Mouse (Mus musculus) embryonic facial prominence, embryonic 13.5 days (tissue): ENCODE data around the gene Scn1b. TPM values are rescaled to one million over a fixed set of nuclear protein-coding genes. Genes with fewer than 3 reads are reported as not detected.
A peak's percentile ranks its signal among the peaks of the same experiment; 100 is the strongest.

Experiments used
- ATAC-seq: fragments of 200-750 bp; cut with Nextera tagmentation; 2 replicates; pipeline ENCODE4 v1.8.0; 2017; ENCODE audit warnings: low read depth; ENCODE audit not compliant: insufficient number of reproducible peaks, insufficient read depth, low FRiP score, low TSS enrichment
- H3K27ac ChIP-seq: fragments of 300-500 bp; sonication (generic); 2 replicates; pipeline ENCODE4 v1.5.1; 2015; ENCODE audit warnings: moderate library complexity, mild to moderate bottlenecking, inconsistent platforms
- H3K27me3 ChIP-seq: fragments of 300-500 bp; sonication (generic); 2 replicates; pipeline ENCODE4 v1.6.1; 2015; ENCODE audit warnings: mild to moderate bottlenecking, inconsistent platforms
- H3K36me3 ChIP-seq: fragments of 300-500 bp; sonication (generic); 2 replicates; pipeline ENCODE4 v1.6.1; 2015; ENCODE audit warnings: mild to moderate bottlenecking, inconsistent platforms
- H3K4me1 ChIP-seq: fragments of 300-500 bp; sonication (generic); 2 replicates; pipeline ENCODE4 v1.6.1; 2015; ENCODE audit warnings: inconsistent platforms
- H3K4me2 ChIP-seq: fragments of 300-500 bp; sonication (generic); 2 replicates; pipeline ENCODE4 v1.6.1; 2015; ENCODE audit warnings: moderate library complexity, mild to moderate bottlenecking, inconsistent platforms
- H3K4me3 ChIP-seq: fragments of 300-500 bp; sonication (generic); 2 replicates; pipeline ENCODE4 v1.5.1; 2015; ENCODE audit warnings: mild to moderate bottlenecking, inconsistent platforms
- H3K9ac ChIP-seq: fragments of 300-500 bp; sonication (generic); 2 replicates; pipeline ENCODE4 v1.6.1; 2015; ENCODE audit warnings: mild to moderate bottlenecking, inconsistent platforms
- H3K9me3 ChIP-seq: fragments of 300-500 bp; sonication (generic); 2 replicates; pipeline ENCODE4 v1.6.1; 2016; ENCODE audit warnings: inconsistent platforms
- WGBS: fragments of 180-500 bp; shearing (Covaris S2); methylation state at CpG from one replicate; pipeline ENCODE4 v1.1.7; 2015; ENCODE audit warnings: mixed read lengths; 5-methylcytosine and 5-hydroxymethylcytosine counted together
- polyA plus RNA-seq: library from polyadenylated mRNA; unstranded; fragments of >200 nt; fragmentation: Nextera tagmentation; extraction: Ambion mirVana; gene quantifications from 2 replicates; pipeline ENCODE4 v1.2.1, GENCODE M21; 2015

Scn1b gene
- polyA plus RNA-seq, 1 experiment from 2014 or later, result 4.8 TPM

DNA sequence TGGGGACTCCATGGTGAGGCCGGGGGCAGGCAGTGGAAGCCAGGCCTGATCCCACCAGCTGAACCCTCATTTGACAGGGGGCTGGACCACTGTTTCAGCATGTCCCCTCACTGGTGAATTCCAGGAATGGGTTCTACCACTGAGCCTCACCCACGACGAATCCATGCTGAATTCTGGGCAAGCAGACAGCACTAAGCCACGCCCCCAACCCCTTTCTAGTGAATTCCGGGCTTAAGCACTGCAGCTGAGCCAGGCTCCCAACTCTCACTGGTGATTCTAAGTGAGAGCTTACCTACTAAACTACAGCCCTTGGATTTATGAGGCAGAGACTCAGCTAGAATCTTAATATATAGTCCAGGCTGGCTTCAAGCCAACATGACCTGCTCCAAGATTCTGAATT is 59.0 kb downstream of the Scn1b start:
- no peak overlapping the region for H3K9ac ChIP-seq
- 0 out of 2 replicates have a peak overlapping the region, but pooled peaks have one; percentile 44 for H3K27ac ChIP-seq
- no peaks in the 10 kb centered on the region for H3K27me3 ChIP-seq
- H3K4me1 ChIP-seq, result peaks cover 24% of the 10 kb centered on the region
- H3K9me3 ChIP-seq, result no peaks in the 10 kb centered on the region
- no peak overlapping the region for H3K4me3 ChIP-seq
- no peak overlapping the region for H3K4me2 ChIP-seq
- ATAC-seq, result peak; percentile 33; the same call in 1 of the 2 replicates
- no peaks in the 10 kb centered on the region for H3K36me3 ChIP-seq
- 29% methylated on average over 5 of the region's 5 CpGs for WGBS

Other genes starting within 250 kb of the Scn1b start
- gene Cd22, start 246.7 kb downstream of the Scn1b start, polyA plus RNA-seq, result 0.18 TPM in 1 of 2 replicates, not detected in the other
- 0.34 and 0.49 TPM in 2 replicates for gene Mag, start 212.1 kb downstream of the Scn1b start, polyA plus RNA-seq
- 1.0 and 1.4 TPM in 2 replicates for gene Hamp2, start 202.3 kb downstream of the Scn1b start, polyA plus RNA-seq
- not detected in 2 replicates for gene Hamp, start 183.0 kb downstream of the Scn1b start, polyA plus RNA-seq
- 21.9 and 25.0 TPM in 2 replicates for gene Usf2, start 170.2 kb downstream of the Scn1b start, polyA plus RNA-seq
- 26.1 and 29.3 TPM in 2 replicates for gene Lsr, start 153.5 kb downstream of the Scn1b start, polyA plus RNA-seq
- 1.5 and 2.6 TPM in 2 replicates for gene Fam187b, start 153.2 kb downstream of the Scn1b start, polyA plus RNA-seq
- 16.7 and 20.7 TPM in 2 replicates for gene Fxyd5, start 84.5 kb downstream of the Scn1b start, polyA plus RNA-seq
- 18.3 and 23.1 TPM in 2 replicates for gene Fxyd7, start 75.5 kb downstream of the Scn1b start, polyA plus RNA-seq
- gene Fxyd1, start 69.8 kb downstream of the Scn1b start, polyA plus RNA-seq, result 50.0 and 59.2 TPM in 2 replicates
- gene Lgi4, start 67.7 kb downstream of the Scn1b start, polyA plus RNA-seq, result 1.3 and 1.7 TPM in 2 replicates
- 55.9 and 59.6 TPM in 2 replicates for gene Fxyd3, start 50.3 kb downstream of the Scn1b start, polyA plus RNA-seq
- 5.6 and 6.4 TPM in 2 replicates for gene Hpn, start 11.7 kb downstream of the Scn1b start, polyA plus RNA-seq
- 82.6 and 84.8 TPM in 2 replicates for gene Gramd1a, start 28.9 kb upstream of the Scn1b start, polyA plus RNA-seq
- gene Scgb2b2, start 163.5 kb upstream of the Scn1b start, polyA plus RNA-seq, result not detected in 2 replicates
- gene Scgb1b2, start 164.8 kb upstream of the Scn1b start, polyA plus RNA-seq, result not detected in 2 replicates
- gene Scgb2b3, start 235.1 kb upstream of the Scn1b start, polyA plus RNA-seq, result not detected in 2 replicates
- not detected in 2 replicates for gene Scgb1b3, start 248.6 kb upstream of the Scn1b start, polyA plus RNA-seq